Mouse (Mus musculus) thymus, adult 2 months (tissue): ENCODE measurements around the gene Fam43a.

Source experiments
- CTCF ChIP-seq: fragments of 200-500 bp; IDR thresholded peaks from 2 replicates; pipeline ENCODE4 v1.5.1; 2012; ENCODE audit warnings: mild to moderate bottlenecking, control low read depth, low read length, moderate library complexity, borderline replicate concordance; ENCODE audit not compliant: control insufficient read depth, poor library complexity, insufficient read depth; ENCODE audit errors: extremely low read depth
- POLR2A ChIP-seq: fragments of 200-500 bp; IDR thresholded peaks from 2 replicates; pipeline ENCODE4 v1.6.1; 2012; ENCODE audit warnings: mild to moderate bottlenecking, low read length, control low read depth, moderate library complexity; ENCODE audit not compliant: control insufficient read depth, poor library complexity, insufficient read depth; ENCODE audit errors: extremely low read depth

DNA sequence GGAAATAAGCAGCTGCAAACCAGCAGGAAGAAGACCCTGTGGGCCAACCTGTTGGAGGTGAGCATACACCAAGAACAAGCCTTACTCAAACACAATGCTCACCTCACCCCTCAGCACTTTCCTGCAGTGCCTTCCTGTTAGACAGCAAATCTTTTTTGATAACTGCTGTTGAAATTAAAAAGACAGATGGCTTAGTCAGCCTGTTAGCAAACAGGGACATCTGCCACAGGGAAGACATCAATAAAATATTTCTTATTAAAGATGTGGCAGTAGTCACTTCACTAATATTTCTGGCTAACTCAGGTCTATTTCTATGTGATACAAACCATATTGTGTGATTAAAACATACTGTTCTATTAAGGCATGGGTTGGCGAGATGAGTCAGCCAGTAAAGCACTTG lies 23.1 kb upstream of the Fam43a start:
- TF ChIP-seq CTCF: no peak
- no peak for TF ChIP-seq POLR2A
